In genomic region chr1:72182930-72183499, GRCm38 (mm10) we compare ENCODE assay signal across 8 mouse cellular contexts. TPM values are rescaled to one million over a fixed set of nuclear protein-coding genes. Genes with fewer than 3 reads are reported as not detected.
DNase-seq lines count a peak whose midpoint lies in the region; ATAC-seq lines count a peak whose summit lies in the region.

No protein-coding gene starts in this region.

- H3K4me1 ChIP-seq in heart, embryonic 16.5 days (ENCODE audit: control insufficient read depth, insufficient read depth, low read length) = peaks cover 5% of the 10 kb centered on the region; the same call in 1 of the 2 replicates
- H3K4me1 ChIP-seq in midbrain, embryonic 10.5 days = peaks cover 17% of the 10 kb centered on the region

- H3K4me2 ChIP-seq in heart, embryonic 16.5 days (ENCODE audit: low read depth, low read length) = peak overlapping the region; percentile 58

- H3K36me3 ChIP-seq in heart, embryonic 16.5 days (ENCODE audit: control insufficient read depth, insufficient read depth) = no peaks in the 10 kb centered on the region
- no peaks in the 10 kb centered on the region for H3K36me3 ChIP-seq in midbrain, embryonic 10.5 days

- no peaks in the 10 kb centered on the region for H3K27me3 ChIP-seq in heart, embryonic 16.5 days (ENCODE audit: control insufficient read depth, insufficient read depth, low read length)
- no peaks in the 10 kb centered on the region for H3K27me3 ChIP-seq in midbrain, embryonic 10.5 days (ENCODE audit: low read depth, poor library complexity, severe bottlenecking)

- peak overlapping the region; percentile 25 for H3K4me3 ChIP-seq in heart, embryonic 16.5 days (ENCODE audit: low read length)
- H3K4me3 ChIP-seq in midbrain, embryonic 10.5 days = peak overlapping the region; percentile 30

- peak overlapping the region; percentile 37; the same call in 1 of the 2 replicates for H3K9ac ChIP-seq in heart, embryonic 16.5 days (ENCODE audit: low read length)

- ATAC-seq in heart, embryonic 16.5 days (replicated peaks; ENCODE audit: extremely low read depth, insufficient read depth, low FRiP score) = peak; percentile 64
- no peak for ATAC-seq in monocyte, adult 5-6 weeks (replicated peaks; ENCODE audit: insufficient number of reproducible peaks, low FRiP score, low TSS enrichment, poor library complexity, severe bottlenecking)
- no peak for ATAC-seq in granulocyte monocyte progenitor cell, adult 5-6 weeks (replicated peaks; ENCODE audit: poor library complexity, severe bottlenecking)

- no peaks in the 10 kb centered on the region for H3K9me3 ChIP-seq in heart, embryonic 16.5 days (replicated peaks; ENCODE audit: control insufficient read depth, low read length)
- no peaks in the 10 kb centered on the region for H3K9me3 ChIP-seq in midbrain, embryonic 10.5 days (replicated peaks)

- no peak overlapping the region for H3K27ac ChIP-seq in heart, embryonic 16.5 days (ENCODE audit: low read length)
- peak overlapping the region; percentile 2 for H3K27ac ChIP-seq in midbrain, embryonic 10.5 days (replicated peaks)

- DNase-seq in NIH3T3 (ENCODE audit: low read depth) = peak; percentile 75
- DNase-seq in cerebellum, postnatal 25 days = peak; percentile 35 to 42
- peak; percentile 11 to 62 for DNase-seq in kidney, postnatal 25 days
- peak; percentile 47 for DNase-seq in midbrain, embryonic 10.5 days (ENCODE audit: low spot score)
- DNase-seq in thymus, postnatal 25 days = no peak

- WGBS in heart, embryonic 16.5 days = 14% methylated on average over 13 of the region's 13 CpGs
- 11% methylated on average over 13 of the region's 13 CpGs for WGBS in midbrain, embryonic 10.5 days

RNA-seq across cellular contexts. Expression of gene Mreg, which starts 29.1 kb away (rescaled TPM):
- 9.5 and 18.8 TPM in 2 replicates for polyA plus RNA-seq in heart, embryonic 16.5 days (2015; fragmentation: Nextera tagmentation; extraction: Ambion mirVana)
- 5.0 and 7.6 TPM in 2 replicates for polyA plus RNA-seq in midbrain, embryonic 10.5 days (2016; fragmentation: Nextera tagmentation; extraction: Ambion mirVana)
- 0.53 to 0.78 TPM (median 0.57 TPM) in 3 replicates for total RNA-seq in monocyte, adult 5-6 weeks (2017)
- total RNA-seq in granulocyte monocyte progenitor cell, adult 5-6 weeks (2014; fragmentation: Nextera tagmentation) = 1.1 and 1.5 TPM in 2 replicates
- 0.73 and 0.93 TPM in 2 replicates for total RNA-seq in granulocyte monocyte progenitor cell, adult 5-6 weeks (2017)
